Mouse (Mus musculus): ENCODE results near the gene Clba1.

GRCm38 (mm10) chr12:112772306-112772705 is 36.4 kb upstream of the Clba1 start:
- no peak for TF ChIP-seq CTCF (conservative IDR thresholded peaks at IDR 0.05; ENCODE audit: insufficient read depth, insufficient read length, low read depth, low read length)
- TF ChIP-seq POLR2A (IDR thresholded peaks at IDR 0.05; ENCODE audit: low read depth, low read length) = no peak
